Mouse (Mus musculus) embryo, embryonic 10.5 days (tissue): ENCODE measurements around the gene Sppl3.
"Not testable (repeated sequence)": the region's sequence is repeated elsewhere in the genome, so short reads cannot be mapped to it uniquely, and the experiment has no call there.

Experiments used
- DNase-seq: peaks from one replicate; pipeline ENCODE4 v3.0.0-alpha.2; 2015; ENCODE audit warnings: low spot score

Sppl3 gene

DNA sequence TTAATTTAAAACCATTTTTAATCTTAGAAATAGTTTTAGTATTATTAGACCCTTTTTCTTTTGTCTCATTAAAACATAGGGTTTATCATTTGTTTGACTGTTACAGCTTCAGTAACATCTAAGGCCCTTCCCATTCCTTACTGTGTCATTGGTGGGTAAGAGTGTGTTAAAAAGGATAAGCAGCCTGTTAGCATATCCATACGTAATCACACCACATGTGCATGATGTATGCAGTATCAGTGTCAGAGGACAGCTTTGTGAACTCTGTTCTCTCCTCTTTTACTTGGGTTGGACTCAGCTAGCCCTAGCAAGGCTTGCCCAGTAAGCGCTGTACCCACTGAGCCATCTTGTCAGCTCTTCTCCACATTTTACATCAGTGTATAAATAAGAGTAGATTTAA lies 26.2 kb downstream of the Sppl3 start:
- DNase-seq: no peak

DNA sequence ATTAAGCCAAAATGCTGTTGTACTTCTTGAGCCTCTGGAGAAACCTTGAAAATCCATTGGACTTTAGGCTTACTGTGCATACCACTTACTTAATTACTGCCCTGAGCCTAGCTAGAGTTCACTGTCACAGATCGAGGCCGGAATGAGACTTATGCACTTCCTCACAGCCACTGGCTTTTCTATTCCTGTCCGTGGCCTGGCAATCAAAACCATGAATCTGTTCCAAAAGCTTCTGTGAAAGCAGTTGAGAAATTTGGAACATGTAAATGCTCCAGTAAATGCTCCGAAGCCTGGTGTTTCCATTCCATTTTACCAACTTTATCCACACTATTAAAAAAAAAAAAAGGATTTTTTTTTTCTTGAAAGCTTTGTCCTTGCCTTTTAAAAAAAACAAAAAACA lies 29.8 kb downstream of the Sppl3 start:
- DNase-seq: no peak

DNA sequence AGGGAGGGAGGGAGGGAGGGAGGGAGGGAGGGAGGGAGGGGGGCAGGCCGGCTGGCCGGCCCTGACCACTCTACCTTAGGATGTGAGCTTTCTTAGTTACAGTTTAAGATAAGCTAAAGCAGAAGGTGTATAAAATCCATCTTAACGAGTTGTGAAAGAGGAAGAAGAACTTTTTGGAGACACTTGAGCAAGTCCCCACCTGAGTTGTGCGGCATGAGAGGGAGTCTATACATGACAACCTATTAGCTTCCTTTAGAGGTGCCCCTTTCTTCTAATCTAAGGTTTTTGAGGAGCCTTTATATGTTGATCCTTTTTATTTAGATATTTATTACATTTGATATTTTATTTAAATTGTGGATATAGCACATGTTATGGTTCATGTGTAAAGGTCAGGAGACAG lies 32.7 kb downstream of the Sppl3 start:
- no peak for DNase-seq

DNA sequence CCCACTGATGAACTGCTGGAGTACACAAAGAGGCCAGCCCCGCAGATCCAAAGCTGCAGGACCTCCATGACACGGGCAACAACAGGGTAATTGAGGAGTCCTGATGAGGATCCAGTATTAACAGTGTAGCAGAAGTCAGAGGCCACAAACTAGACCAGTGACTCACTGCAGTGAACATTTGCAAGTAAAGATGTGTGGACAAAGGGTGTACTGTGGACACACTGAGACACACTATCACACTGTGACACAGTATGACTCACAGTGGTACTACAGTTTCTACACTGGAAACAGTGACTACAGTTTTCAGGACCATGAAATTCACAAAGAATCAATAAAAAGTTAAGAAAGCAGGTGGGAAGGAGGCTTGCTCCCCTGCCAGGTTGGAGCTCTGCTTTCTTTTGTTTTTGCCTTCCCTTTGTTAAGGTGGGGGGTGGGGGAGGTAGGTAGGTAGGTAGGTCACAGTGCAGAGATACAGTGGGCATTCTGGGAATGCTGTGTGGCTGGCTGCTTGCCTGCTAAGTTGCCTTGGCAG lies 34.3 kb downstream of the Sppl3 start:
- no peak for DNase-seq

DNA sequence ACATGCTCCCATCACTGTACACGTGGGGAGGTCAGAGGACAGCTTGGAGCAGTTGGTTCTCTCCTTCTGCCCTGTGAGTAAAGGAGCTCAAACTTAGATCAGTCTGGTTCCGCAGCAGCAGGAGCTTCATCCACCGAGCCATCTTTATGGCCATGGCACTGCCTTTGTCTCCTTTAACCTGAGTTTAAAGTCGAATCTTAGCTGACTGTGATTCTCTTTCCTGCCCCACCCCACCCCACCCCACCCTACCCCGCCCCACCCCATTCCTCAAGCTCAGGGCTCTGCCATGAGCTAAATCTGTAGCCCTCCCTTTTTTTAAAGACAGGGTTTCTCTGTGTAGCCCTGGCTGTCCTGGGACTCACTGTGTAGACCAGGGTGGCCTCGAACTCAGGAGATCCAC lies 38.8 kb downstream of the Sppl3 start:
- DNase-seq: no peak

DNA sequence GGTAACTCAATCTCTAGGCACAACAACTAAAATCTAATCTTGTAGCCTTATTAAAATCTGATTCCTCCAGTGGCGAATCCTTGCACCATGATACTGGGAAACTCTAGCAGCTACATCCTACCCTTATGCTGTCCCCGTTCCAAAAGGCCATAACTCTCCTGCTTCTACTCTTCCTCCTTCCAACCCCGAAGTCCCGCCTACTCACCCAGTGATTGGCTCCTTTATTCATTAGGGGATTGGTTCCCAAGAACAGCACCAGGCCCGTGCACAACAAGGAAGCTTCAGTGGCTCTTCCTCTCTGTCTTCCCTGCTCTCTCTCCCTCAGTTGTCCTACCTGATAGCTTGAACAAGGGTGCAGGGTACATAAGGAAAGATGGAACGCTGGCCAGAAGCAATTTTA lies 39.8 kb downstream of the Sppl3 start:
- no peak for DNase-seq

DNA sequence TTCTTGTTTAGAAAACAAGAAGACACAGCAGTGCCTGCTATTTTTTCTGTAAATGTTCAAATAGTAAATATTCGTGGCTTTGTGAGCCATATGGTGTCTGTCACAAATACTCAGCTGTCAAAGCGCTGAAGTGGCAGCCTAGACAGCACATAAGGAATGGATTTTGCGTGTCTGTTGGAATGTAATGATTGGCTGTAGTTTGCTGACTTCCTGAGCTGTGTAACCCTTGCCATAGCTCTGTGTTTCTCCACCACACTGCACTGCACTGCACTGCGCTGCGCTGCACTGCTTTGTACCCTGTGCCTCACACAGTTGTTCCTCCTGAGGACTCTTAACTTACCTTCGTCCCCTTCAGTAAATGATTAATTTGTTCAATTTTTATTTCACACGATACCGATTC lies 41.6 kb downstream of the Sppl3 start:
- no peak for DNase-seq

DNA sequence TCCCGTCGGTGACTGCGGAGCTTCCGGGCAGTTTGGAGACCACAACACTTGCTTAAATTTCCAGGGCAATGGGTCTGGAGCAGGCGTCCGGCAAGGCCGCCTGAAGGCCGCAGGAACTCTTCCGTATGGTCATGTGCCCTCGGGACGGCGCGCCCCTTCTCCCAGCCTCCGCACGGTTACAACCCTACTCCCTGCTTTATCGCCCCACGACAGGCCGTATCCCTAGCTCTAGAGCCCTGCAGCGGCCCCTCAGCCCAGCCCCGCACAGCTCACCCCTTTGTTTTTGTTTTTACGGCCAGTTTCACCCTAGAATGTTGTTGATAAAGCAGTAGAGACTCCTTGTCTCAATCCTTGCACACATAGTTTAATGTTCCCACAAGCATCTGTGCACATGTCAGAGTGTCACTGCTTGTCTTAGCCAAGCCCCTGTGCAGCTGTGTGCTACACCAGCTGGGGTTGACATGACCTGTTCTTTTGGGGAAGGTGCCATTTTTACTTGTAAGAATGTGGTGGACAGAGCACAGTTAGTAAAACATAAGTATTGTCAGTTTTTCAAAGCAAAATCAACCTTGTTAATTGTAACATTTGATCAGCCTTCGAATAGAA lies 43.0 kb downstream of the Sppl3 start:
- DNase-seq: no peak

DNA sequence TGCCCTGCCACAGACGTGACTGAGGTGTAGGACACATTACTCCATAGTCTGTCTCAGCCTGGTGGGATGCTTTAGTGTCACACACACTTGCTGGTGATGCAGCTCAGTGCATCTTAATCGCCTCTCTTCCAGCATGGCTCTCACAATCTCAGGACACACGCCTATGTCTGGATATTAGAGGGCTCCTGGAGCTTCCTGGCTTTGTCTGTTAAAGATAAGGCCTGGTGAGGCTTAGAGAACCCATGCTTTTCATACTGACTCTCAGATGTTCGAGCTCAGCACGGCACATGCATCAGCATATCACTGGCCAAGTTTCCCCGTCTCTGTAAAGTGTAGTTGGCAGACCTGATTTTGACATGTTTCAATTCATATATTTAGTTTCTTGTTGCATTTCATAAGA lies 44.5 kb downstream of the Sppl3 start:
- no peak for DNase-seq

DNA sequence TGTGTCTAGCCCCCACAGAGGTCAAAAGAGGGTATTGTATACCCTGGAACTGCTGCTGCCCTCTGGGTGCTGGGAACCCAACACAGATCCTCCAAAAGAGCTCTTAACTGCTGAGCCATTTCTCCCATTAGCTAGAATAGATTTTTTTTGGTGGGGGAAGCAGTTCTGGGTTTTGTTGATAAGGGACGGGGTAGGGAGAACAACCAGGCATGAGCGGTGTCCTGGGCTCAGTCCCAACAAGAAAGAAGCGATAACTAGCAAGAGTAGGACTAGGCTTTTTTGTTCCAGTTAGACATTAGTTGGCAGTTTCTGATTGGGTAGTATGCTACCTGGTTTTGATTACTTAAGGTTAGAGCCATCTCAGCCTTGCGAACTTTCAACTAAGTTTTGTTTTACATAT lies 46.2 kb downstream of the Sppl3 start:
- no peak for DNase-seq

DNA sequence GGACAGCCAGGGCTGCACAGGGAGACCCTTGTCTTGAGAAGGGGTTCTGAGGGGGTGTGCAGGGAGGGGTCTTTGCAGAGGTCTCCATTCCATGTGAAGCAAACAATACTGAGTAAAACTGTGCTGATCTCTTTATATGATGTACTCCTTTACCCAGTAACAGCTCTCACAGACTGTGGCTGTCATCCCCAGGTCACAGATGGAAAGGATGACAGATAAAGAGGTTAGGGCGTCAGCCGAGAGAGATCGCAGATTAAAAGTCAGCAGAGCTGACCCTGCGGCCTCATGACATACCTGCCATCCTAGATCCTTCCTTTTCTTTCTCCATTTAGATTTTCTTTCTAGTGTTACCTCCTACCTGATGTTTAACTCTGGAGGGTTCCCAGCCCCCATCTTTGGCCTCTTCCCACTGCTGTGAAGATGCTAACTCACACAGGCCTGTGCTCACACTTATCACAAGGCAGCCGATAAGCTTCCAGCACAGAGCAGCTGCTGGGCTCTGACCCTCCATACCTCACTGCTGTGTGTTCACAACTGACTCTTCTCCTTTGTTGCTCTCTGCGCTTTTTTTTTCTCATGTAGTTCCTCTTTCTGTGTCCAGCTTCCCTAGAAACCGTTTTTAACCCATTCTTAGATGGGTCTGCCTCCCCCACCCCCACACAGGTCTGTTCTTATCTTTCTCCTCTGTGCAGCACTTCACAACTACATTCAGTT lies 47.8 kb downstream of the Sppl3 start:
- no peak for DNase-seq

DNA sequence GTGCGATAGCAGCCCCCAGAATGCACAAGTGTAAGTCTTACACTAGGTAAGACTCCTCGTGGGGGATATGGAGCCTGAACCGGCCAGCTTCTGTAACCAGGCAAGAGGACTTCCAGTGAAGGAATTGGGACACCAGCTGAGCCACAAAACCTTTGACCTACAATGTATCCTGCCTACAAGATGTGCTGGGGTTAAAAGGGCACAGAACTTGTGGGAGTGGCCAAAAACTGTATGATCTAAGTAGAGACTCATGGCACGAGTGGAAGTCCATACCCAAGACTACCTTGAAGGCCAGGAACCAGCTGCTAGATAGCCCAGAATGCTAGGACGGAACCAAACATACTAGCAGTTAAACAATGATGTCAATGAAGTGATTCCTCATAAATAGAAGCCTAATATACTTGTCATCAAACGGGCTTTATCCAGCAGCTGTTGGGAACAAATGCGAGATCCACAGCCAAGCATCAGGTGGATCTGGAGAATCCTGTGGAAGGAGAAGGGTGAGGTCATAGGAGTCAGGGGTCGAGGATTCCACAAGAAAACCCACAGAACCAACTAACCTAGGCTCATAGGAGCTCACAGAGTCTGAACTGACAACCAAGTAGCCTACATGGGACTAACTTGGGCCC lies 49.2 kb downstream of the Sppl3 start:
- DNase-seq: no peak

DNA sequence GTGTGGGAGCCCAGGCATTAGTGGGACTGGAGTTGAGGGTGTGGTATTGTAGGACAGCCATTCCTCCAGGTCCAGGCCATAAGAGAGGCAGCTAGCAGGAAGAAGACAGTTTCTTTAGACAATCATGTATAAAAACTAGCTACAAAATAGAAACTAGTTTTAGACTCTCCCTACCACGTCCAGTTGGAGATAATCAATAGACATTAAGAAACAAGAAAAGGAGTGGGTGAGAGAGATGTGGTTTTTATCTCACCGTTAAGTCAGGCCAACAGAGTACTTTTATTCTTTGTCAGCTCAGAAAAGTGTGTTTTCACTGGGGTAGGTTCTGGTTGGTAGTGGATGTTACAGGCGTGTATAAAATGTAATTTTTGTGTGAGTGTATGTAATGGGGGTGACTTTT lies 50.0 kb downstream of the Sppl3 start:
- no peak for DNase-seq

DNA sequence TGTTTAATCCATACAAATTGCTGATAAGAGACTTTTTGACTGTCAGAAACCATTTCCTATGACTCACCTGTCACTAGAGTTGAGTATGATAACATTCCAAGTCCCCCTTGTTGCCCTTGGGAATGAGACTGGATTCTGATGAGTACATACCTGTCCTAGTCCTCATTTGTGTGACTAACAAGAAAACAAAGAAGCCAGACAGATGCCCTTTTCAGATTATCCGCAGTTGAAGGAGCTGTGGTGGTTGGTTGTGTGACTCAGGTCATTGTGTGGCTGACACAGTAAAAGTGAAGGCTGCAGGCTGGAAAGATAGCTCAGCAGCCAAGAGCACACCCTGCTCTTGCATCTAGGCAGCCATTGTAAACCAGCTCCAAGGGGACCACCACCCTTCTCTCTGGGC lies 51.6 kb downstream of the Sppl3 start:
- no peak for DNase-seq

DNA sequence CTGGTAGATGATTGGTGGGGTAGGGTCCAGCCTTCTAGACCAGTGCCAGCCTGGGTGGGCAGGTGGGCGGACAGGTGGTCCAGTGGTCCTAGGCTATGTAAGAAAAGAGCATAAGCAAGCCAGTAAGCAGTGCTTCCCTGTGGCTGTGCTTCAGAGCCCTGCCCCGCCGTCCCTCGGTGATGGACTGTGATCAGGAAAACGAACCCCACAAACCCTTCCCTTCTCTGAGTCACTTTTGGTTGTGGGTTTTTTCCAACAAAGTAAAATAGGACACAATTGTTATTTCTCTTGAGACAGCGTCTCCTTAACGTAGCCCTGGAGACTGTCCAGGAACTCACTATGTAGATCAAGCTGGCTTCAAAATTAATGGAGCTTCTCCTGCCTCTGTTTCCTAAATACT lies 52.5 kb downstream of the Sppl3 start:
- no peak for DNase-seq

DNA sequence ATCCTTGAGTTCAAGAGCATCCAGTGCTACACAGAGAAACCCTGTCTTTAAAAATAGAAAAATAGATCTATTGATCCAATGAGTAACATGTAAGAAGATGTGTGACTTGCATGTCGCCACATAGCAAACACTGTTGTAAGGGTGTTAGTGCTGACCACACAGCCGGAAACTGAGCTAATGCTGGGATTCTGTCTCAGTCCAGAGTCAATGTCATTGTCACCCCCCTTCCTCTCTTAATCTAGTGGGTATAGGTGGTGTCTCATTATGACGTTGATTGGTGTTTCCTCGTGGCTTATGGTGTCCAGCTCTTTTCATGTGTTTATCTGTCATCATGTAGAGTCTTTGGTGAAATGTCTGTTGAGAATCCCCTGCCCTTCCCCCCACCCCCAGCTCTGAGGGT lies 55.3 kb downstream of the Sppl3 start:
- DNase-seq: no peak

DNA sequence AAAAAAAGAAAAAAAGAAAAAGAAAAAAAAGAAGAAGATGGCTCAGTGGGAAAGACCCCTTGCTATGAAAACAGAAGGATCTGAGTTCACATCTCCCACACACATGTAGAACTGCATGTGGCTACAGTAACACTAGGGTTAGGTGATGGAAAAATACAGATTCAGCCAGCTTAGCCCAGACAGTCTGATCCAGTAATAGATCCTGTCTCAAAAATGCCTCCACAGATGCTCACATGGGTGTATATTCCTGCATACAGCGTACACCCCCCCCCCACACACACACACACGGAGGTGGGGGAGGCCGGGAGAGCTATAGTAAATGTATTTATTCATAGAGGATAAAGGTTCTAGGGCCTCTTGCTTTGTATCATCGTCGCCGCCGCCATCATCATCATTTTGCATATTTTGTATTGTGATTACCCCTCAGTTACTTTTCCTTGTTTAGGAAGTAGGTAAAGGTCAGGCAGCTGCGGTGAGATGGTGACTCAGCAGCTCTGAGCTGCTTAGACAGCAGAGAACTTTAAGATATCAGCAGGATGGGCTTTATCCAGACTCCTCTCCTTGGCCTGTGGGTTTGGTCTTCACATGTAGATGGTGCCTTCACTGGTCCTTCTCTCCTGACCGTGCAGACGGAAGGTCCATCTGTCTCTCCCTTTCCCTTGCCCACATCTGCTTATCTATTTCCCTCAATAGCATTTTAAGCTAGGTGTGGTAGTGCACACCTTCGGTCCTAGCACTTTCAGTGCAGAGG lies 57.9 kb downstream of the Sppl3 start:
- no peak for DNase-seq

DNA sequence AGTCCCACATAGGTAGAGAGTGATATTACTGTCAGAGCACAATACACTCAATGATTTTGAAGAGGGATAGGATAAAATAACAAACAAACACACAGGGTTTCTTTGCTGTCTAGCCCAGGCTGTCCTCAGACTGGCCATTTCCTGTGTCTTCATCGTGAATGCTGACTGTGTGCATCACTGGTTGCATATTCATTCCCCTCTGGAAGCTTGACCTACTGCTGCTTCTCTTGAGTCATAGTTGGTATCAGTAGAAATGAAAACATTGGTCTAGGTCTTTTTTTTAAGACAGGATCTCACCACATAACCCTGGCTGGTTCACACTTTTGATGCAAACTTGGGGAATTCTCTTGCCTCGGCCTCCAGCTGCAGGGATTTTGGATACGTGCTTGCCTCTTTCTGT lies 58.7 kb downstream of the Sppl3 start:
- no peak for DNase-seq

DNA sequence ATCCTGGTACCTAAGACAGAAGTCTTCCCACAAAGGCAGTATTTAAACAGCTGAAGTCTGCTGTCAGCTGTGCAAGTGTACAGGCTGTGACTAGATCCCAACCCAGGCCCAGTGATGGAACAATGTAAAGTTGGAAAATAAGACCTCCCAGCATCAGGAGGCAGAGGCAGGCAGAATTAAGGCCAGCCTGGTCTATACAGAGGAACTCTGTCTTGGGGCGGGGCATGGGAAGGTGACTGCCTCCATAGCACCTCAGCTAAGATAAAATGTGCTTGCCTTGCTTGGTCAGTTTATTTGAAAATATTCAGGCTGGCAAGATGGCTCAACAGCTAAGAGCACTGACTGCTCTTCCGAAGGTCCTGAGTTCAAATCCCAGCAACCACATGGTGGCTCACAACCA lies 59.5 kb downstream of the Sppl3 start:
- no peak for DNase-seq

DNA sequence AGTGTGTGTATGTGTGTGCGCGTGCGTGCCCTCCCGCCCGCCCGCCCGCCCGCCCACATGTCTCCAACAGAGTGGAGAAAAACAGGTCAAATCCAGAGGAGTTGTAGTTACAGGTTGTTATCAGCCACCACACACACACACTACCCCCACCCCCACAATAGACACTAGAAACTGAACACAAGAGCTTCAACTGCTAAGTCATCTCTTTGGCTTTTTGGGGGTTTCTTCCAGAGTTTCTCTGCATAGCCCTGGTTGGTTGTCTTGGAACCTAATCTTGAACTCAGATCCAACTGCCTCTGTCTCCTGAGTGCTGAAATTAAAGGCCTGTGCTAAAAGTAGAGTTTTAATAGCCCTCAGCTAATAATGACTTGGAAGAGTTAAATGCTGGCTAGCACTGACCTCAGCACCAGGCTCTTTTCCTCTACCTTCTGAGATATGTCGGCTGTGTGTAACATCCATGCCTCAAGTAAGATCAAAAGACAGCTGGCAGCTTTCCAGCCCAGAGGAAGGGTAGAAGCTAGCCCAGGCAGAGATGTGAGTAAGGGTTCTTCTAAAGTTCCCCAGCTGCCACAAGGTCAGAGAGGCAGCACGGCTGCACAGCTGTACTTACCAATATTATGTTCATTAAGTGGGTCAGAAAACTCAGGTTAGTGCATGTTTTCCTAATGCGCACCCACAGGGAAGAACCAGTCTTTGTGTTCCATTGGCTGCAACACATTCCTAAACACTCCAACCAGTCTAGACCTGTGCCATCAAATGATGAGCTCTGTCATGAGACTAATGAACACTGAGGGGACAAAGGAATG lies 60.4 kb downstream of the Sppl3 start:
- DNase-seq: no peak

DNA sequence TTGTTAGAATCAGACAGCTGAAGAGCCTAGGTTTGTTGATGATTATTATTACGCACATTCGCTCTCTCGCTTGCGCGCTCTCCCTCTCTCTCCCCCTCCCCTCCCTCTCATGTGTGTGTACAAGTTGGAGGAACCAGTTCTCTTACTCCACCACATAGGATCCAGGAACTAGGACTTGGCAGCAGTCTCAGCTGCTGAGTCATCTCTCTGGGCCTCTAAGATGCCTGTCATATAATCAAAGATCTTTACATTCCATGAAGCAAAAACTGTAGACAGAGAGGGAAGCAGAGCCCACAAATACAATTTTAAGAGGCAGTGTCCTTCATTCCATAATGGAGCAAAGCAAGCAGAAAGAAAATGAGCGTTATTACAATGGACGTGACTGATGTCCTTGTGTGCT lies 61.2 kb downstream of the Sppl3 start:
- DNase-seq: no peak

DNA sequence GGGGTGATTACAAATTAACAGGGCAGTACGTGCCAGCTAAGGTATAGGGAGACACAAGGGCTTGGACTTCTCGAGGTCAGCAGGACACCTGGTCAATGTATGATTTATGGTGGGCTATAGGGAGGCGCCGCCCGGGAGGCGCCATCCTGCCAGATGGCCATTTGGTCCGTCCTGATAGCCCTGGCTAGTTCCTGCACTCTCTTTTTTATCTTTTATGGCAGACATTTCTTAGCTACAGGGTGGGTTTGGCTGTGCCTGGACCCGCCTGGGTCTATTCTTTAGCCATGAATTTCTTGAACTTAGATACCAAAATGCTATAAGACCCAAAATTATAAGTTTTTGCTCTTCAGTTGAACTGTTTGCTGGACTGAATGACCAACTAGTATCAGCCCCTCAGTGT lies 62.4 kb downstream of the Sppl3 start:
- not testable (repeated sequence) for DNase-seq
